Mouse (Mus musculus) ZHBTc4 (cell line): Measurements from ENCODE around the gene Cdc14b.

Experiments used
- DNase-seq: peaks from one replicate; pipeline ENCODE4 v3.0.0-alpha.2; 2011; ENCODE audit warnings: low read depth, low spot score

The Cdc14b gene

GRCm38 (mm10) chr13:64178746-64179652 is 96.1 kb downstream of the Cdc14b start:
- no peak for DNase-seq

DNA sequence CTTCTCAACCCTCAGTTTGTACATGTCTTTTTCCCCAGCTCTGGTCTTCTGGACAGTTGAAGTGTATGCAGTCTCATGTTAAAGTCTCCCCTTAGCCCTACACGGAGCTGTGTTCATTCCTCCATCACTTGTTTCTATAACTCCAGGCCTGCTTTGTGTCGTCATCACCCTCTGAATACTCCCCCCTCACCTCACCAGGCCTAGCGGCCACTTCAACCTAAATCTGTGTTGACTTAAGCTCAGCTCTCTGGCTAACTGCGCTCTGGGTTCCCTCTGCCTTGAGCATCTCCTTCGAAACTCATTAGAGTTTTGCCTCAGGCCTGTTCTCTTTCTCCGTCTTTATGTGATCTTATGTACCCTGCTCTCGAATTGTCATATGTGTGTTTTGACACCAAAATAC is 97.1 kb downstream of the Cdc14b start:
- no peak for DNase-seq

- DNase-seq: peak; percentile 22
These were observed 105.3 kb downstream of the Cdc14b start for GRCm38 (mm10) chr13:64169746-64170145.

GRCm38 (mm10) chr13:64163147-64163715 is 111.9 kb downstream of the Cdc14b start:
- DNase-seq: no peak

DNA sequence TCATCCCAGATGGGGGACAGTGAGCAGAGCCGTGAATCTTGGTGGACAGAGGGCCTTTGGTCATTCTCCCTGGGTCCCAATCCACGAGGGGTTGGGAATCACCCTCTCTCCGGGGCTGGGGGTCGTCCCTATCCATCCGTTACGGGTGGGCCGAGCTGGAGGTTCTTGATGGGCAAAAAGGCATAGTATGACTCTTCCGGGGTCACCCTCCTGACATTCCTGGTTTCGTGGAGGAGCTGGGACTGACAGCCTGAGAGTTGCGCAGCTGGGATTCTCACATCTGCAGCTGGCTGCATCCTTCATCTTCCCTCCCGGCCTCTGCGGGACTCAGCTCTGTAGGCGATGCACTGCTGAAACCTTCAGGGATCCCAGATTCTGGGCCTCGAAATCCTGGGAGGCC is 112.5 kb downstream of the Cdc14b start:
- DNase-seq: no peak

DNA sequence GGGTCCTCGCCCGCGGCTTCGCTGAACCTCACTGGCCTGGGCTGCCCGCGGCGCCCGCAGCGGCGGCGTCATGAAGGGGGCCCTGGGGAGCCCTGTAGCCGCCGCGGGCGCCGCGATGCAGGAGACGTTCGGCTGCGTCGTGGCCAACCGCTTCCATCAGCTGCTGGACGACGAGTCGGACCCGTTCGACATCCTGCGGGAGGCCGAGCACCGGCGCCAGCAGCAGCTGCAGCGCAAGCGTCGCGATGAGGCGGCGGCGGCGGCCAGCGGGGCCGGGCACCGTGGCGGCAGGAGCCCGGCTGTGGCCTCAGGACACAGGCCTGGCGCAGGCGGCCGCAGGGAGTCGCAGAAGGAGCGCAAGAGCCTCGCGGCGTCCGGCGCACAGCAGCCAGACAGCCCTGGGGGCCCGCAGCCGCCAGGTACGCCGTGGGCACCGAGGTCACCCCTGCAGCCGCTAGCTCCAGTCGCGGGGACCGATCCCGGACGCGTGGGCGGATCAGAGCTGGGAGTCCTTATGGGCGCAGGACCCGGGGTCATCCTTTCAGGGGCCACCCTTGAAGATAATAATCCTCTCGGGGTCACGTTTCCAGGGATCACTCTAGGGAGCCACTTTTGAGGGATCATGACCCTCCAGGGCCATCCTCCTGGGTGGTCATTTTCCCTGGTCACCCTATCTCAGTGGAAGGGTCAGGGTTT is 113.0 kb downstream of the Cdc14b start:
- DNase-seq: no peak

GRCm38 (mm10) chr13:64161548-64161915 is 113.6 kb downstream of the Cdc14b start, which contains the start of gene Habp4:
Gene Habp4, plus strand, starts transcription at chr13:64161824.
- peak; percentile 99 for DNase-seq

- DNase-seq: peak; percentile 33
These were observed 118.1 kb downstream of the Cdc14b start for GRCm38 (mm10) chr13:64156966-64157365.

- peak; percentile 86 for DNase-seq
These were observed 119.9 kb downstream of the Cdc14b start for GRCm38 (mm10) chr13:64155171-64155571.

GRCm38 (mm10) chr13:64154651-64155050 is 120.4 kb downstream of the Cdc14b start:
- DNase-seq: peak; percentile 42

GRCm38 (mm10) chr13:64153751-64154267 is 121.3 kb downstream of the Cdc14b start:
- DNase-seq: peak; percentile 87

GRCm38 (mm10) chr13:64153083-64153682 is 121.9 kb downstream of the Cdc14b start, which contains the start of gene Zfp367:
Gene Zfp367, minus strand, starts transcription at chr13:64153202.
- peak; percentile 100 for DNase-seq

GRCm38 (mm10) chr13:64152671-64153082 is 122.4 kb downstream of the Cdc14b start:
- peak; percentile 65 for DNase-seq

DNA sequence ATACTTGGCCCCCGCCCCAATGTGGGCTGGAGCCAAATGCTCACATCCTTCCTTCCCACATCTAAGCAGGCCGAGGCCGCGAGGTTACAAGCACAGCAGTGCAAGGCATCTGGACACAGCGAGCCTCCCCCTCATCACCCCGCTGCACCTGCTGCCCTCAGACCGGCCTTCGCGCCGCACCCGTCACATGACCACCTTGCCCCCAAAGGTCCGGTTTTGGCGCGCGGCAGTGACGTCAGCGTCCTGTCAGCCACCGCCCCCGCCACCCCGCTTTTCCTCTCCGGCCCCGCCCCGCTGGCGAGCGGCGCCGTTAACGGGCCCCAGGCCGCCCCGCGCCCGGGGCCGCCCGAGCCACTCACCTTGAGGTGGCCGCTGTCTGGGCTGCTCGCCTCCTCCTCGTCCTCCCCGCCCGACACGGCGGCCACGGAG is 122.8 kb downstream of the Cdc14b start:
- DNase-seq: peak; percentile 87

- no peak for DNase-seq
These were observed 125.0 kb downstream of the Cdc14b start for GRCm38 (mm10) chr13:64150121-64150520.
